Mouse (Mus musculus) forelimb bud, embryonic 11.5 days (tissue): ENCODE data around the gene Hecw2.

Experiments used
- DNase-seq: peaks from one replicate; pipeline ENCODE4 v3.0.0-alpha.2; 2012; ENCODE audit warnings: low read depth, low spot score

The Hecw2 gene

GRCm38 (mm10) chr1:53784291-53784720 lies 410.7 kb downstream of the Hecw2 start:
- DNase-seq, result peak; percentile 27

DNA sequence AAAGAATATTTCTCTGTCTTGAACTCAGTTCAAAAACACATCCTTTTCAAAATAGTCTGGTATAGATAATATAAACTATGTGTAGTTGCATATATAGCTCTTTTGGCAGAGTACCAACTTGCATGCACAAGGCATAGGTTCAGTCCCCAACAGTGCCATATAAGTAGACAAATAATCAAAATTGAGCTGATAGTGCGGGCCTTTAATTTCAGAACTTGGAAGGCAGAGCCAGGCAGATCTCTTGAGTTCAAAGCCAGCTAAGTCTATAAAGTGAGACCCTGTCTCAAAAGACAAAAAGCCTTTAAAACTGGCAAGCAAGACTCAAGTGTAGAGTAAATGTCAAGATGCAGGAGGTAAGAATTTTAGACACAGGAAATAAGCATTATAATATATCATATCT lies 412.0 kb downstream of the Hecw2 start:
- DNase-seq, result no peak

GRCm38 (mm10) chr1:53782079-53782478 lies 412.9 kb downstream of the Hecw2 start:
- DNase-seq, result no peak

DNA sequence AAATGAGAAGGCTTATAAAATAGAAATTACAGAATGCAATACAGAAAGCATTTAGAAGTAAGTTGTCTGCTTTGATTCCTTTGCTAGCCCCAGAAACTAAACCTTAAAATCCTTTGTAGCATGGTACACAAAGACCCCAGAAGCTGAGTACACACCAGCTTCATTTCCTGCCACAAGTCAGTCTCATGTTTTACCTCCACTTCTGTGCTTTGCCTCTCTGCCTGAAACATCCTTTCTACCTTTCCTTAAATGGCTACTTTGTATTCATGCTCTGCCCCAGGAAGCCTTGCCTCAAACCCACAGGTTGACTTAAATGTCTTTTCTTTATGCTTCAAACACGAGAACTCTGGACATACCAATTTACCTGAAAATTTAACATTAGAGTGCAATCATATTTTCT lies 413.7 kb downstream of the Hecw2 start:
- DNase-seq, result no peak

- DNase-seq, result no peak
These were observed 418.6 kb downstream of the Hecw2 start for GRCm38 (mm10) chr1:53776176-53776905.

GRCm38 (mm10) chr1:53775545-53775944 lies 419.4 kb downstream of the Hecw2 start:
- DNase-seq, result no peak

DNA sequence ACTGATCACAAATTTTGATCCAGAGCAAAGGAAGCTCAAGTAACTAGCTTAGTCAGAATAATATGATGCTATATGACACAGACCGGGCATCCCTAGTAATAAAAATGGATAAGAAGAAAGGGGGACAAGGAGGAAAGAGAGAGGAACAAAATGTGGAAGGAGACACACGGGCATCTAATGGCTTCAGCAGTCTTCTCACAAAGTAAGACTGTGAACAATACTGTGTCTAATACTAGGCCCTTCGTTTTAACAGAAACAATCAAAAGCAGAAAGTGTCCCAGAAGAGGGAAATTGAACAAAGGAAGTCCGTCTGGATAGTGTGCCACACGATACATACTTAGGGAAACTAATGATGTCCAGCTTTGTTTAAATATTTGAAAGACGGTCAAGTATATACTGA lies 419.9 kb downstream of the Hecw2 start:
- DNase-seq, result no peak

GRCm38 (mm10) chr1:53774571-53774970 lies 420.4 kb downstream of the Hecw2 start:
- no peak for DNase-seq

DNA sequence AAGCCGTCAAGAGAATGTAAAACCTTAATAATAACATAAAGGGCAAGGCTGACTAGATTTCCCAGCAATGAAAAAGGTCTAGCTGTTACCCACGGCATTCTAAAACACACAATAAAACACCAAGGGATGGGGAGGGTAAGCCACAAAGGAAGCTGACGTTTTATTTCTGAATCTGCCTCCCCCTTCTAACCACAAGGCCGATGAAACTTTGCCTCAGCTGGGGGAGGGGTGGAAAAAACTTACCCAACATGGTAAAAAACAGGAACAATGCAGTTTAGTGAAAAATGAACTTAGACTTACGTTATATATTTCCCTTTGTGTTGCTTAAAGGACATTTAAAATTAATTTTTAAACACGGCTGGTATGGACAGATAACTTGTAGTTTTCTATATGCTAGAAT lies 421.0 kb downstream of the Hecw2 start:
- DNase-seq, result peak; percentile 4

GRCm38 (mm10) chr1:53772967-53773366 lies 422.0 kb downstream of the Hecw2 start:
- DNase-seq, result no peak

GRCm38 (mm10) chr1:53771476-53771875 lies 423.5 kb downstream of the Hecw2 start:
- DNase-seq, result no peak

- DNase-seq, result no peak
These were observed 428.9 kb downstream of the Hecw2 start for GRCm38 (mm10) chr1:53766112-53766511.

DNA sequence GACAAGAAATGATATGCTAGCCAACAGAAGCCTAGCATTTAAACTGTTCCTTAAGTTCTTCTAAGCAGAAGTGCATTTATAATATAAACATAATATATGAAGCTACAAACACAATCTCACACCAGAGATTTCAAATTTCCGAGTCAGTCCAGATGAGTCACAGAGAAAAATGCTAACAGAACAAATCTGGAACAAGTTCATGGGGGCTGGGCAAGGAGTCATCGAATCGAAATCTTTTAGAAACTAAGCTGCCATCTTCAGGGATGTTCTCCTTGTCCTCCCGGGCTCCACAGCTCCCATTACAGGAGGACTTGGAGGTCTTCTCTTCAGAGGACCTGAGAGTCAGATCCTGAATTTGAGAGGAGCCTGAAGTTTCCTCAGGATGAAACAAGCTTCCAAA lies 437.7 kb downstream of the Hecw2 start:
- DNase-seq, result no peak
